Mouse (Mus musculus) heart, postnatal 0 days (tissue): ENCODE results near the gene Tnfrsf21.

ENCODE experiments used
- CTCF ChIP-seq: IDR thresholded peaks from 2 replicates; pipeline ENCODE4 v1.5.1; 2016; ENCODE audit warnings: antibody characterized with exemption, control low read depth, low read depth
- EP300 ChIP-seq: IDR thresholded peaks from 2 replicates; pipeline ENCODE4 v1.6.1; 2016; ENCODE audit warnings: antibody characterized with exemption, low read depth

DNA sequence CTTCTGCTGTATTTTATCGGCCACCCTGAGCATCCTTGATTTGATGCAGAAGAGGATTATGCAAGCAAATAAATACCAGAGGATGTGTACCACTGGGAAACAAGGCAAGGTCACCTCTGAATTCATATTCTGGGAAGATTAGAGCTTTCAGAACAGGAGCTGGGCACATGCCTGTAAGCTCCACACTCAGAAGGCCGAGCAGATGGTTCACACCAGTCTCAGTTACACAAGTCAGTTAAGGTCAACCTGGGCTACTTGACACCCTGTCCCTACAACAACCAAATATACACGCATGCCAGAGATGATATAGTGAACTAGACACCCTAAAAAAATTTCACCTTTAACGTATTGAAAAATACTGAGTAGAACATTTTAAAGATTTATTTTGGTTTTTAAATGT, 116.8 kb downstream of the Tnfrsf21 start:
- TF ChIP-seq CTCF, result no peak
- TF ChIP-seq EP300, result no peak
